Mouse (Mus musculus) testis, adult 2 months (tissue): Measurements from ENCODE around the gene Timm8a2.

Experiments
- CTCF ChIP-seq: fragments of 200-500 bp; IDR thresholded peaks from 2 replicates; pipeline ENCODE4 v1.5.1; 2012; ENCODE audit warnings: low read depth, mild to moderate bottlenecking, inconsistent platforms, low read length, moderate library complexity; ENCODE audit not compliant: control insufficient read depth, insufficient read depth, insufficient replicate concordance
- POLR2A ChIP-seq: fragments of 200-500 bp; IDR thresholded peaks from 2 replicates; pipeline ENCODE4 v1.6.1; 2012; ENCODE audit warnings: low read depth, mild to moderate bottlenecking, inconsistent platforms, low read length, moderate library complexity; ENCODE audit not compliant: control insufficient read depth

DNA sequence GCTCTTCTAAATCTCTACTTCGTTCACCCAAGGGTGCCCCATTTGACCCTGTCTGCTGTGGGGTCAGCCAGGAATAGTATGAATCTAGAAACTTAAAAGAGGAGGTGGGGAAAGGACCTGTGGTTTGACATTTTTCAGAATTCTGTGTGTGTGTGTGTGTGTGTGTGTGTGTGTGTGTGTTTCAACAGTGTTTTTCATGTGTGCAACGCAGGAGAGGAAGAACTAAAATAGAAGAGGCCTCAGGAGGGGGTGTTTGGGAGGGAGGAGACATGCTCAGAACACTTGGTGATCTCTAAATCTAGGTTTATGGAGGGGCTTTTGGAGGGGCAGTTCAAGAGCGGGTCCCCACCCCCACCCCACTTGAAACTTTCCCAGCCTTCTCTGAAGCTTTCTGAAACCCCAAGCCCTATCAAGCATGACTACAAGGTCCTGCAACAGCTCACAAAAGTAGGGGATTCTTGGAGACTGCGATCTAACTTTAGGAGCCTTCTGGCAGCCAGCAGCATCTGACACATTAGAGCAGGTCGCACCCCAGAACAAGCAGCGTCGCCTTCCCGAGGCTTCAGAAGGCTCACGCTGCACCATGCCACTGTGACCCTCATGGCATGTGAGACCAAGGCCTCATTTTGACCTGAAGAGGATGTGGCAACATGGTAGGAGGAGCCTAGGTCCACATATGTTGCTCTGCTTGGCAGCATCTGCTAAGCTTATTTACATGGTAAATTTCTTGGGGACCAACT, 18.6 kb downstream of the Timm8a2 start:
- TF ChIP-seq POLR2A = no peak
- no peak for TF ChIP-seq CTCF
